ENCODE assay signal across 9 mouse cellular contexts in genomic region chr3:35973551-35973950, GRCm38 (mm10). TPM values are rescaled to one million over a fixed set of nuclear protein-coding genes. Genes with fewer than 3 reads are reported as not detected.
A peak's percentile ranks its signal among the peaks of the same experiment; 100 is the strongest.
DNase-seq lines count a peak whose midpoint lies in the region; ATAC-seq and TF ChIP-seq lines count a peak whose summit lies in the region.
"Had no signal": no experiment of that assay in that cellular context is flagged by ENCODE, and none has a peak within 500 bp of the region (broad histone marks: within the 10 kb centered on the region; RNA-seq: fewer than 3 reads in every experiment).

No protein-coding gene starts in this region.

- H3K4me2 ChIP-seq in midbrain, postnatal 0 days (ENCODE audit: low read depth, low read length, poor library complexity, severe bottlenecking), result no peak overlapping the region
- no peak overlapping the region for H3K4me2 ChIP-seq in midbrain, embryonic 15.5 days
- H3K4me2 ChIP-seq in hindbrain, embryonic 14.5 days (replicated peaks), result no peak overlapping the region
- H3K4me2 ChIP-seq: limb, embryonic 13.5 days had no signal

- DNase-seq in cerebellum, postnatal 14 days, result peak; percentile 56 to 68
- DNase-seq in cerebellum, adult 9-10 months, result no peak
- peak; percentile 58 for DNase-seq in midbrain, postnatal 0 days (ENCODE audit: low spot score)
- peak; percentile 29 for DNase-seq in hindbrain, embryonic 14.5 days (ENCODE audit: low spot score)
- no peak for DNase-seq in yolk sac, embryonic 10.5 days (ENCODE audit: low spot score)

- H3K9me3 ChIP-seq in midbrain, postnatal 0 days (ENCODE audit: low read length), result no peaks in the 10 kb centered on the region
- H3K9me3 ChIP-seq in midbrain, embryonic 15.5 days, result no peaks in the 10 kb centered on the region
- no peaks in the 10 kb centered on the region for H3K9me3 ChIP-seq in hindbrain, embryonic 14.5 days (ENCODE audit: control insufficient read depth, low read length)
- H3K9me3 ChIP-seq: limb, embryonic 13.5 days had no signal

- no peak for TF ChIP-seq POLR2A in bone marrow, adult 2 months (IDR thresholded peaks at IDR 0.05; ENCODE audit: borderline replicate concordance, control insufficient read depth, low read depth, low read length)

- WGBS in midbrain, postnatal 0 days, result 77% methylated on average over 7 of the region's 7 CpGs
- WGBS in midbrain, embryonic 15.5 days, result 71% methylated on average over 7 of the region's 7 CpGs
- WGBS in bone marrow, adult 2 months, result 36% methylated on average over 7 of the region's 7 CpGs
- 72% methylated on average over 7 of the region's 7 CpGs for WGBS in hindbrain, embryonic 14.5 days

- no peak overlapping the region for H3K9ac ChIP-seq in midbrain, postnatal 0 days (replicated peaks; ENCODE audit: low read length, poor library complexity, severe bottlenecking)
- no peak overlapping the region for H3K9ac ChIP-seq in midbrain, embryonic 15.5 days
- H3K9ac ChIP-seq in hindbrain, embryonic 14.5 days, result no peak overlapping the region
- H3K9ac ChIP-seq: limb, embryonic 13.5 days had no signal

- 0 out of 2 replicates have a peak, but pooled peaks have one; percentile 28 for ATAC-seq in midbrain, postnatal 0 days (ENCODE audit: low FRiP score)
- ATAC-seq in midbrain, embryonic 15.5 days (replicated peaks), result no peak
- no peak for ATAC-seq in hindbrain, embryonic 14.5 days (ENCODE audit: low FRiP score)
- peak; percentile 93 for ATAC-seq in megakaryocyte progenitor cell, adult 5-6 weeks (replicated peaks; ENCODE audit: poor library complexity)

- no peak overlapping the region for H3K27ac ChIP-seq in midbrain, postnatal 0 days (ENCODE audit: low read depth, low read length)
- no peak overlapping the region for H3K27ac ChIP-seq in midbrain, embryonic 15.5 days
- no peak overlapping the region for H3K27ac ChIP-seq in bone marrow, adult 2 months (ENCODE audit: control insufficient read depth, insufficient read depth, low read depth, low read length, poor library complexity)
- no peak overlapping the region for H3K27ac ChIP-seq in hindbrain, embryonic 14.5 days
- H3K27ac ChIP-seq: limb, embryonic 13.5 days had no signal

- peak; percentile 70 for TF ChIP-seq CTCF in midbrain, postnatal 0 days (IDR thresholded peaks at IDR 0.05)
- TF ChIP-seq CTCF in bone marrow, adult 2 months (IDR thresholded peaks at IDR 0.05; ENCODE audit: control insufficient read depth, insufficient read depth, low read length), result peak; percentile 73

- peaks cover 17% of the 10 kb centered on the region; the same call in 1 of the 2 replicates for H3K36me3 ChIP-seq in midbrain, postnatal 0 days (ENCODE audit: insufficient read depth, low read length)
- peaks cover 26% of the 10 kb centered on the region for H3K36me3 ChIP-seq in midbrain, embryonic 15.5 days (replicated peaks)
- peaks cover 76% of the 10 kb centered on the region for H3K36me3 ChIP-seq in hindbrain, embryonic 14.5 days (replicated peaks; ENCODE audit: control insufficient read depth, insufficient read depth)

- no peaks in the 10 kb centered on the region for H3K4me1 ChIP-seq in midbrain, postnatal 0 days (ENCODE audit: insufficient read depth, low read length)
- no peaks in the 10 kb centered on the region for H3K4me1 ChIP-seq in midbrain, embryonic 15.5 days
- H3K4me1 ChIP-seq in bone marrow, adult 2 months (ENCODE audit: control insufficient read depth, insufficient read depth, low read length), result no peaks in the 10 kb centered on the region; the same call in 1 of the 2 replicates
- no peaks in the 10 kb centered on the region for H3K4me1 ChIP-seq in hindbrain, embryonic 14.5 days (replicated peaks; ENCODE audit: control insufficient read depth, insufficient read depth, low read length)
- H3K4me1 ChIP-seq: limb, embryonic 13.5 days had no signal

- H3K27me3 ChIP-seq in midbrain, postnatal 0 days (ENCODE audit: insufficient read depth, low read length), result no peaks in the 10 kb centered on the region
- no peaks in the 10 kb centered on the region for H3K27me3 ChIP-seq in midbrain, embryonic 15.5 days (replicated peaks)
- H3K27me3 ChIP-seq in hindbrain, embryonic 14.5 days (ENCODE audit: control insufficient read depth, insufficient read depth, low read length), result no peaks in the 10 kb centered on the region
- H3K27me3 ChIP-seq: limb, embryonic 13.5 days had no signal

- no peak overlapping the region for H3K4me3 ChIP-seq in midbrain, postnatal 0 days (ENCODE audit: low read depth, low read length)
- no peak overlapping the region for H3K4me3 ChIP-seq in midbrain, embryonic 15.5 days
- no peak overlapping the region for H3K4me3 ChIP-seq in bone marrow, adult 2 months (replicated peaks; ENCODE audit: control insufficient read depth, low read depth, low read length)
- H3K4me3 ChIP-seq in hindbrain, embryonic 14.5 days (replicated peaks; ENCODE audit: low read length), result no peak overlapping the region
- H3K4me3 ChIP-seq: limb, embryonic 13.5 days had no signal

RNA-seq across cellular contexts. Expression of gene Mccc1, which starts 26.9 kb away (rescaled TPM):
- total RNA-seq in midbrain, postnatal 0 days (2014; rRNA removed), result 7.2 and 18.0 TPM in 2 replicates
- polyA plus RNA-seq in midbrain, postnatal 0 days (2015; fragmentation: Nextera tagmentation; extraction: Ambion mirVana), result 16.1 and 19.1 TPM in 2 replicates
- 29.8 and 31.5 TPM in 2 replicates for polyA plus RNA-seq in midbrain, embryonic 15.5 days (2015; fragmentation: Nextera tagmentation; extraction: Ambion mirVana)
- polyA plus RNA-seq in bone marrow, adult 2 months (2011; ENCODE audit: insufficient read depth, insufficient read length, low replicate concordance, missing spikeins), result 3.5 and 12.6 TPM in 2 replicates
- 21.9 and 25.8 TPM in 2 replicates for polyA plus RNA-seq in hindbrain, embryonic 14.5 days (2014; fragmentation: Nextera tagmentation; extraction: Ambion mirVana)
- total RNA-seq in megakaryocyte progenitor cell, adult 5-6 weeks (2015), result 23.9 and 30.8 TPM in 2 replicates
- total RNA-seq in megakaryocyte progenitor cell, adult 5-6 weeks (2017), result 12.8 and 17.8 TPM in 2 replicates

RNA-seq across cellular contexts. Expression of gene Dcun1d1, which starts 36.3 kb away (rescaled TPM):
- total RNA-seq in midbrain, postnatal 0 days (2014; rRNA removed), result 62.0 and 69.0 TPM in 2 replicates
- 108 and 110 TPM in 2 replicates for polyA plus RNA-seq in midbrain, postnatal 0 days (2015; fragmentation: Nextera tagmentation; extraction: Ambion mirVana)
- polyA plus RNA-seq in midbrain, embryonic 15.5 days (2015; fragmentation: Nextera tagmentation; extraction: Ambion mirVana), result 99.5 and 107 TPM in 2 replicates
- polyA plus RNA-seq in bone marrow, adult 2 months (2011; ENCODE audit: insufficient read depth, insufficient read length, low replicate concordance, missing spikeins), result 23.3 and 28.0 TPM in 2 replicates
- 95.7 and 104 TPM in 2 replicates for polyA plus RNA-seq in hindbrain, embryonic 14.5 days (2014; fragmentation: Nextera tagmentation; extraction: Ambion mirVana)
- total RNA-seq in megakaryocyte progenitor cell, adult 5-6 weeks (2015), result 134 and 137 TPM in 2 replicates
- 145 and 219 TPM in 2 replicates for total RNA-seq in megakaryocyte progenitor cell, adult 5-6 weeks (2017)

Comparison
In these comparisons a context has a peak if more than half of its experiments do, and no peak if none do; other contexts are left out.
1. DNase-seq: peak in cerebellum, postnatal 14 days (2 of 2), midbrain, postnatal 0 days (single experiment) and hindbrain, embryonic 14.5 days (single experiment); none in cerebellum, adult 9-10 months (single experiment) and yolk sac, embryonic 10.5 days (single experiment).
2. ATAC-seq: peak in midbrain, postnatal 0 days (single experiment) and megakaryocyte progenitor cell, adult 5-6 weeks (single experiment); none in midbrain, embryonic 15.5 days (single experiment) and hindbrain, embryonic 14.5 days (single experiment).